Mouse (Mus musculus): ENCODE measurements around the gene Ttyh2. TPM values are rescaled to one million over a fixed set of nuclear protein-coding genes. Genes with fewer than 3 reads are reported as not detected.
A peak's percentile ranks its signal among the peaks of the same experiment; 100 is the strongest.

Gene Ttyh2
- polyA plus RNA-seq, 1 experiment from 2014 or later: 17.3 TPM

DNA sequence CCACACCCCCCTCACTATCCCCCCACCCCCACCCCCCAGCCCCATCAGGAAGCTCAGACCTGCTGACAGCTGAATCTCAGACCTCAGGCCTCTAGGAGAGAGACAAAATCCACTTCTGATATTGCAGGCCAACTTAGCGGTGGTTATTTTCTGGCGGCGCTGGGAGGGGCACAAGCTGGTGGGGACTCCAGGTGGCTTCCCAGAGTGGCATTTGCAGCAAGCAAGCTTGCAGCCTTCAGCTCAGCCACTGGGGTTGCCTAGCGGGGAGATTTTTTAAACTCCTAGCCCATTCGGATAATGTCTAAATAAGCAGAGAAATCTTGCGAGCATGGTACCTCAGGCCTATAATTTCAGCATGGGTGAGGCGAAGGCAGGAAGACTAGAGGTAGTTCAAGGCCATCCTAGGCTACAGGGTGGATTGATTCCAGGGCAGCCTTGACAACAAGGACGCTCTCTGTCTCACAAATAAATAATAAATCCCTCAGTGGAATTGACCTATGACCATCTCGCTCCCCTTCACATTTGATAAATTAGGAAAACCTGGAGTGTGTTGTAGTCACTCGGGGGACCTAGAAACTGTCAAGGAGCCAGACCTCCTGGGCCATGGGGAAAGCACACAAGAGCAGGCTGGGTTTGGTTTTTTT lies 36.5 kb upstream of the Ttyh2 start:
- no peak for ATAC-seq (ENCODE audit: insufficient read depth, low FRiP score)
- 74% methylated on average over 10 of the region's 10 CpGs for WGBS
- Histone ChIP-seq H3K27ac (ENCODE audit: low read length) (no peak overlapping the region), H3K9ac (ENCODE audit: low read length) (no peak overlapping the region), H3K36me3 (ENCODE audit: control insufficient read depth, insufficient read depth, low read length) (no peaks in the 10 kb centered on the region), H3K4me2 (ENCODE audit: low read depth, low read length) (no peak overlapping the region), H3K4me3 (replicated peaks; ENCODE audit: low read length) (no peak overlapping the region), H3K4me1 (ENCODE audit: control insufficient read depth, insufficient read depth, low read length) (peaks cover 14% of the 10 kb centered on the region), H3K27me3 (ENCODE audit: control insufficient read depth, insufficient read depth, low read length) (peaks cover 10% of the 10 kb centered on the region; the same call in 1 of the 2 replicates), H3K9me3 (replicated peaks; ENCODE audit: control insufficient read depth, low read length) (no peaks in the 10 kb centered on the region)

DNA sequence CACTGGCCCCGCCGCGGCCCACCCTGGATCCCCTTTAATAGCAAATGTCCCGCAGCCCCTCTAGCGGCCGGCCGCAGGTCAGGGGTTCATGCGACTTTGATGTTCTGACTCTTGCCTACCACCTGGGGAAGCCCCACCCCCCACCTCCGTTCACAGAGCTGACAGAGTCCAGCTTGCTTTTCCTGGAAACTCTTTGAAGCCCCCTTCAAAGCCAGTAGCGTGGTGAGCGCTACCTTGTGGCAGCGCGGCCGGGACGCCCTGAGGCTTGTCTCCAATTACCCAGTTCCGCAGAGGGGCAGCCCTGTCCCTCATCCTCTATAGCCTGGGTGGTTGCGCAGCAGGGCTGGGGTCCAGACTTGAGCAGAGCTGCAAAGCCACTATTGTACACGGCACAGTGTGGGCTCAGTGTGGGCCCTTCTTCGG lies 35.5 kb upstream of the Ttyh2 start:
- H3K4me2 ChIP-seq (ENCODE audit: low read depth, low read length): no peak overlapping the region
- H3K27me3 ChIP-seq (ENCODE audit: control insufficient read depth, insufficient read depth, low read length): peaks cover 10% of the 10 kb centered on the region; the same call in 1 of the 2 replicates
- WGBS: 14% methylated on average over 19 of the region's 19 CpGs
- no peak for ATAC-seq (ENCODE audit: insufficient read depth, low FRiP score)
- no peak overlapping the region for H3K4me3 ChIP-seq (replicated peaks; ENCODE audit: low read length)
- no peaks in the 10 kb centered on the region for H3K36me3 ChIP-seq (ENCODE audit: control insufficient read depth, insufficient read depth, low read length)
- no peak overlapping the region for H3K27ac ChIP-seq (ENCODE audit: low read length)
- no peaks in the 10 kb centered on the region for H3K9me3 ChIP-seq (replicated peaks; ENCODE audit: control insufficient read depth, low read length)
- peaks cover 14% of the 10 kb centered on the region for H3K4me1 ChIP-seq (ENCODE audit: control insufficient read depth, insufficient read depth, low read length)
- H3K9ac ChIP-seq (ENCODE audit: low read length): no peak overlapping the region

DNA sequence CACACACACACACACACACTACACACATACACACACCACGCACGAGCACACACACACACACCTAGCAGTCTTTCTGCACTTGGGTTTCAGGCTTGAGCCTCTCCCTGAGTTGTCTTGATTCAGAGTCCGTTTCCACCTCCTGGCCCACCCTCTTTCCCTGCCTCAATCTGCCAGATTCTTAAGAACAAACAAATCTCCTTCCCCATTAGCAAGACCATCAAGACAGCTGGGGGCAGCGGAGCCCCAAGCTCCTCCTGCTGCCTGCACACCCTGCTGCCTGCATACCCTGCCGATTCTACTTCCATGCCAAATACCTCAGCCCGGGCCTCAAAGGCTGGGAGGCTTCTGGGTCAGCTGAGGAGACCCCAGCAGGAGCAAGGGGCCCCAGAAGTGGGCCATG lies 34.6 kb upstream of the Ttyh2 start:
- ATAC-seq (ENCODE audit: insufficient read depth, low FRiP score): no peak
- 0 out of 2 replicates have a peak overlapping the region, but pooled peaks have one; percentile 12 for H3K4me2 ChIP-seq (ENCODE audit: low read depth, low read length)

DNA sequence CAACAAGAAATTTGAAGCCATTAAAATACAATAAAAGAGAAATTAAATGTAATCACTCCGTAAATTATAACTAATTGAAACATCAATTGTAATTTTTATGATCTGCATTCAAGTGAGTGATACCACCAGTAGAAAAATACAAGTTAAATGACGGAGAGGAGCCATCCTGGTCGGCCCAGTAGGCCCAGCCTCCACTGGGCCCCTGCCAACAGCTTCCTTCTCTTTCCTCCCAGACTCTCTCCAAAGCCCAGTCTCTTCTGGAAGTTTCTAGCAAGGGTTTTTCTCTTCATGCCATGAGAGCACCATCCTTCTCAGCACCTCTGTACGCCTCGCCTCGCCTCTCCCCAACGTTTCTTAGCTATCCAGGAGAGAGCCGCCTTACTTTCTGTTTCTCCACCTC lies 34.1 kb upstream of the Ttyh2 start:
- WGBS: 78% methylated on average over 8 of the region's 8 CpGs
- Histone ChIP-seq H3K27ac (ENCODE audit: low read length) (no peak overlapping the region), H3K27me3 (ENCODE audit: control insufficient read depth, insufficient read depth, low read length) (peaks cover 10% of the 10 kb centered on the region; the same call in 1 of the 2 replicates), H3K4me1 (ENCODE audit: control insufficient read depth, insufficient read depth, low read length) (peaks cover 14% of the 10 kb centered on the region), H3K4me2 (ENCODE audit: low read depth, low read length) (no peak overlapping the region), H3K36me3 (ENCODE audit: control insufficient read depth, insufficient read depth, low read length) (no peaks in the 10 kb centered on the region), H3K9ac (ENCODE audit: low read length) (no peak overlapping the region), H3K4me3 (replicated peaks; ENCODE audit: low read length) (no peak overlapping the region), H3K9me3 (replicated peaks; ENCODE audit: control insufficient read depth, low read length) (no peaks in the 10 kb centered on the region; the same call in 1 of the 2 replicates)
- ATAC-seq (ENCODE audit: insufficient read depth, low FRiP score): no peak

More for the DNA sequence above, 34.6 kb upstream of the Ttyh2 start:
- WGBS: 34% methylated on average over 6 of the region's 6 CpGs
- H3K9me3 ChIP-seq (replicated peaks; ENCODE audit: control insufficient read depth, low read length): no peaks in the 10 kb centered on the region
- peaks cover 14% of the 10 kb centered on the region for H3K4me1 ChIP-seq (ENCODE audit: control insufficient read depth, insufficient read depth, low read length)
- peaks cover 10% of the 10 kb centered on the region; the same call in 1 of the 2 replicates for H3K27me3 ChIP-seq (ENCODE audit: control insufficient read depth, insufficient read depth, low read length)
- H3K27ac ChIP-seq (ENCODE audit: low read length): no peak overlapping the region
- H3K9ac ChIP-seq (ENCODE audit: low read length): no peak overlapping the region
- H3K4me3 ChIP-seq (replicated peaks; ENCODE audit: low read length): no peak overlapping the region
- H3K36me3 ChIP-seq (ENCODE audit: control insufficient read depth, insufficient read depth, low read length): no peaks in the 10 kb centered on the region

DNA sequence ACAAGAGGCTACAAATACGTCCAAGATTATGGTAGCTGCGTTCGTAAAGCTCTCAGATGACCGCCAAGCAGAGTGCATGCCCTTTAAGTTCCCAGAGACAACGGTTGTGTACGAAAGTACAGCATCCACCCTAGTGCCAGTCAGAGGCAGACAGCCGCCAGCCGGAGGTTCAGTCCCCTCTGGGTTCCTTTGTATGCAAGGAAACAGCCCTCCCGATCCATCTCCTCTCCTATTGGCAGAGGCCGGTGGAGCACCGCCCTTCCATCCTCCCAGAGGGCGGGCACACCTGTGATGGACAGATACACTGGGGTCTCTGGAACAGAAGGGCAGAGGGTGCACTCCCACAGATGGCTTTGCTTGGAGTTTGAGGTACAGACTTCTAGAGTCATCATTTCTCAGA lies 33.0 kb upstream of the Ttyh2 start:
- H3K9ac ChIP-seq (ENCODE audit: low read length): no peak overlapping the region
- WGBS: 56% methylated on average over 12 of the region's 12 CpGs
- H3K27ac ChIP-seq (ENCODE audit: low read length): no peak overlapping the region
- H3K4me2 ChIP-seq (ENCODE audit: low read depth, low read length): no peak overlapping the region
- peaks cover 10% of the 10 kb centered on the region; the same call in 1 of the 2 replicates for H3K27me3 ChIP-seq (ENCODE audit: control insufficient read depth, insufficient read depth, low read length)
- H3K9me3 ChIP-seq (replicated peaks; ENCODE audit: control insufficient read depth, low read length): peaks cover 5% of the 10 kb centered on the region
- no peak overlapping the region for H3K4me3 ChIP-seq (replicated peaks; ENCODE audit: low read length)
- ATAC-seq (ENCODE audit: insufficient read depth, low FRiP score): no peak
- H3K4me1 ChIP-seq (ENCODE audit: control insufficient read depth, insufficient read depth, low read length): peaks cover 10% of the 10 kb centered on the region
- H3K36me3 ChIP-seq (ENCODE audit: control insufficient read depth, insufficient read depth, low read length): no peaks in the 10 kb centered on the region

DNA sequence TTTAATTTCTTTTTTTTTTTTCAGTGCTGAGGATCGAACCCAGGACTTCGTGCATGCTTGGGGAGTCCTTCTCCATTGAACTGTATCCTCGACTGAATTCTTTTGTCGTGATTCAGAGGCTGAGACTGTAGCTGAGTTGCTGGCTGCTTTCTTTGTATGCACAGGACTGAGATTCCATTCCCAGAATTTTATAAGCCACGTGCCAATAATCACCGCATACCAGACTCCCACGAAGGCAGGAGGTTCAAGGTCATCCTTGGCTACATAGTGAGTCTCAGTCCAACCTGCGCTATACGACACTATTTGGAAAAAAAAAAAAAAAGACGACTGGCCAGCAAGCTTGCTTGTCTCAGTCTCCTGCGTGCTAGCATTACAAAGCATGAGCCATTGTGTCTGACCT lies 32.3 kb upstream of the Ttyh2 start:
- peaks cover 10% of the 10 kb centered on the region; the same call in 1 of the 2 replicates for H3K27me3 ChIP-seq (ENCODE audit: control insufficient read depth, insufficient read depth, low read length)
- ATAC-seq (ENCODE audit: insufficient read depth, low FRiP score): no peak

DNA sequence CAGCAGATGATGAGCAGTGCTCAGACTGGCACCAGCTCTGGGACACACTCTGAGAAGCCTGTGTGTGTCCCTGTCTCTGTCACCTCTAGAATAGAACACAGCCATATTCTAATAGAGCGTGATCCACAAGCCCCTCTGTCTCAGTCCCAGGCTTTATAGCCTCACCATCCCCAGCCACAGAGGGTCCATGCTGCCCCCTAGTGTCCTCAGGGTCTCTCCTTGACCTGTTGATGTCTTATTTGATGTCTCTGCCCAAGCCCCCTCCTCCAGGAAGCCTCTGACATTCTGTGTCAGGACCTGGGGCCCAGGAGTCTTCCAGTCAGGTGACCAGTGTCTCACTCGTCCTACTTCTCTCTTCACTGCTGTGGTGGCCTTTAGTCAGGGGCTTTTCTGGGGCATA lies 31.1 kb upstream of the Ttyh2 start:
- Histone ChIP-seq H3K4me3 (replicated peaks; ENCODE audit: low read length) (no peak overlapping the region), H3K9ac (ENCODE audit: low read length) (no peak overlapping the region), H3K4me1 (ENCODE audit: control insufficient read depth, insufficient read depth, low read length) (peaks cover 10% of the 10 kb centered on the region), H3K27ac (ENCODE audit: low read length) (no peak overlapping the region), H3K9me3 (replicated peaks; ENCODE audit: control insufficient read depth, low read length) (peaks cover 5% of the 10 kb centered on the region), H3K4me2 (ENCODE audit: low read depth, low read length) (no peak overlapping the region), H3K36me3 (ENCODE audit: control insufficient read depth, insufficient read depth, low read length) (no peaks in the 10 kb centered on the region), H3K27me3 (ENCODE audit: control insufficient read depth, insufficient read depth, low read length) (0 out of 2 replicates have a peak, but pooled peaks cover 5% of the 10 kb centered on the region)
- no peak for ATAC-seq (ENCODE audit: insufficient read depth, low FRiP score)
- WGBS: 41% methylated on average over 2 of the region's 2 CpGs

More for the DNA sequence above, 32.3 kb upstream of the Ttyh2 start:
- no peak overlapping the region for H3K9ac ChIP-seq (ENCODE audit: low read length)
- H3K4me2 ChIP-seq (ENCODE audit: low read depth, low read length): no peak overlapping the region
- H3K9me3 ChIP-seq (replicated peaks; ENCODE audit: control insufficient read depth, low read length): peaks cover 5% of the 10 kb centered on the region
- H3K36me3 ChIP-seq (ENCODE audit: control insufficient read depth, insufficient read depth, low read length): no peaks in the 10 kb centered on the region
- no peak overlapping the region for H3K4me3 ChIP-seq (replicated peaks; ENCODE audit: low read length)
- H3K4me1 ChIP-seq (ENCODE audit: control insufficient read depth, insufficient read depth, low read length): peaks cover 10% of the 10 kb centered on the region
- 68% methylated on average over 11 of the region's 11 CpGs for WGBS
- H3K27ac ChIP-seq (ENCODE audit: low read length): no peak overlapping the region

DNA sequence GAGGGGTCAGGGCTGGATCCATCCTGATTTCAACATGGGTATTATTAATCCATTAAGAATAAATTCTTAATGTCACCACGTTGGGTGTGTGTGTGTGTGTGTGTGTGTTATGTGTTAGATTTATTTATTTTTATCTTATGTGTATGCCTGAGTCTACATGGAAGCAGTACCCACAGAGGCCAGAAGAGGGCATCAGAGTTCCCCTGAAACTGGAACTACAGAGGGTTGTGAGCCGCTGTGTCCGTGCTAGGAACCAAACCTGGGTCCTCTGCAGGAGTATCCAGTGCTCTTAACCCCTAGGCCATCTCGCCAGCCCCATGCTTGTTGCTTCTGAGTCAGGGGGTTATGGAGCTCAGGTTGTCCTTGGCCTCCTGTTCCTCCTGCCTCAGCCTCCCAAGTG lies 25.7 kb upstream of the Ttyh2 start:
- Histone ChIP-seq H3K9ac (ENCODE audit: low read length) (no peak overlapping the region), H3K27me3 (ENCODE audit: control insufficient read depth, insufficient read depth, low read length) (no peaks in the 10 kb centered on the region; the same call in 1 of the 2 replicates), H3K36me3 (ENCODE audit: control insufficient read depth, insufficient read depth, low read length) (no peaks in the 10 kb centered on the region), H3K4me1 (ENCODE audit: control insufficient read depth, insufficient read depth, low read length) (no peaks in the 10 kb centered on the region), H3K27ac (ENCODE audit: low read length) (no peak overlapping the region), H3K4me3 (replicated peaks; ENCODE audit: low read length) (no peak overlapping the region), H3K9me3 (replicated peaks; ENCODE audit: control insufficient read depth, low read length) (peaks cover 5% of the 10 kb centered on the region), H3K4me2 (ENCODE audit: low read depth, low read length) (no peak overlapping the region)
- 65% methylated on average over 4 of the region's 4 CpGs for WGBS
- no peak for ATAC-seq (ENCODE audit: insufficient read depth, low FRiP score)

DNA sequence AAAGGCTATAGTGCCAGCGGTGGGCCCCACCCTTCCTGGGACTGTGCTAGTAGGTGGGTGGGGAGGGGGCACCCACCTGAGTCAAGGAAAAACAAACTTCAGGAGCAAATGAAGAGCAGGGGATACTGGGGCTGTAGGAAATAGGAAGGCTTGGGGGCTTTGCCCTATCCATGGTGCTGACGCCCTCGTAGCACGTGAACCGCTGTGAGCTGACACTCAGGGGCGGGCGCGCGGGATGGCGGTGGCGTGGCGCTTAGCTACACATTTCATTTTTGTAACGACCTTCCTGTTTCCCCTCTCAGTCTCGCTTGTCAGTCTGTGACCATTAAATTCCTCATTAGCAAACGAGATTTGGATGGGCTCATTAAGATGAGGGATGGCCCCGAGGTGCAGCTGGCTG lies 22.7 kb upstream of the Ttyh2 start:
- ATAC-seq (ENCODE audit: insufficient read depth, low FRiP score): no peak
- H3K4me1 ChIP-seq (ENCODE audit: control insufficient read depth, insufficient read depth, low read length): no peaks in the 10 kb centered on the region
- H3K4me2 ChIP-seq (ENCODE audit: low read depth, low read length): no peak overlapping the region

More for the DNA sequence above, 22.7 kb upstream of the Ttyh2 start:
- Histone ChIP-seq H3K9ac (ENCODE audit: low read length) (no peak overlapping the region), H3K4me3 (replicated peaks; ENCODE audit: low read length) (no peak overlapping the region), H3K9me3 (replicated peaks; ENCODE audit: control insufficient read depth, low read length) (no peaks in the 10 kb centered on the region), H3K36me3 (ENCODE audit: control insufficient read depth, insufficient read depth, low read length) (no peaks in the 10 kb centered on the region), H3K27ac (ENCODE audit: low read length) (no peak overlapping the region), H3K27me3 (ENCODE audit: control insufficient read depth, insufficient read depth, low read length) (no peaks in the 10 kb centered on the region; the same call in 1 of the 2 replicates)
- 7% methylated on average over 16 of the region's 16 CpGs for WGBS
